Mouse (Mus musculus) ES-CJ7 (cell line): ENCODE results near the gene Slc9a3r1.

Source experiments
- DNase-seq: peaks from one replicate; pipeline ENCODE4 v3.0.0; 2011; ENCODE audit warnings: low read depth, low spot score

Gene Slc9a3r1

GRCm38 (mm10) chr11:115162832-115163480 is at the start of gene Slc9a3r1:
Gene Slc9a3r1, plus strand, starts transcription at chr11:115163341.
- DNase-seq, result peak; percentile 99

- DNase-seq, result no peak
These were observed 43.7 kb upstream of the Slc9a3r1 start for GRCm38 (mm10) chr11:115119409-115119808.

DNA sequence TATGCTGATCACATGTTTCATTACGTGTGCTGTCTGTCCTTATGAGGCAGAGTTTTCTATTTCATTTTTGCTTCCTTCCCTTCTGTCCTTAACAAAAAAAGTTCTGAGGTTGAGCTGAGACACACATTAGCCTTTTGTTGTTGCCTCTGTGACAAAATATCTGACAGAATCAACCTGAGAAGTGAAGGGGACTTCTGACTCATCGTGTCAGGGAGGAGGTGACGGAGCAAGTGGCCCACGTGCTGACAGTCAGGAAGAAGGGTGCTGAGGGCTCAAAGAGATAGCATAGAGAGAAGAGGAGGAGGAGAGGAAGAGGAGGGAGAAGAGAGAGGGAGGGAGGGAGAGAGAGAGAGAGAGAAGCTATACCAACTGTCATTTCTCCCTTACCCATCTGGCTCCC is 34.7 kb upstream of the Slc9a3r1 start:
- no peak for DNase-seq

GRCm38 (mm10) chr11:115129508-115130126 is 33.5 kb upstream of the Slc9a3r1 start:
- DNase-seq, result no peak

DNA sequence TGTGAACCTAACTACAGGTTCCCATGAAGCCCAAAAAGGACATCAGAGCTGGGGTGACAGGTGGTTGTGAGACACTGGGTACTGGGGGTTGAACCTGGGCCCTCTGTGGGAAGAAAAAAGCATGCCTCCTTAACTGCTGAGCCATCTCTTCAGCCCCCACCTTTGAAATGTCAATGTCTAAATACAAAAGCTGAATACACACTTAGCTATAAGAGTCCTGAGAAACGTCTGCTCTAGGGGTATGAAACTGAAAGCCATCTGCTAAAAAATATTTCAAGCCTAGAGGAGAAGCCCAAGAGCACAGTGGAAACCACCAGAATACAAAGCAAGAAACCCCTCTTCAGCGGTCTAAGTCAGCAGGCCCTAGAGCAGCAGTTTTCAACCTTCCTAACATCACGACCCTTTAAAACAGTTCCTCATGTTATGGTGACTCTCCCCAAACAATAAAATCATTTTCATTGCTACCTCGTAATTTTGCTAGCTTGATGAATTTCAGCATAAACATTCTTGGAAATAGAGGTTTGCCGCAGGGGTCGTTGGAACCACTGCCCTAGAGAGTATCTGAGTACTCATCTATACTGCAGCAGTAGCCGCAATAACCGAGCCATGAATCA is 31.3 kb upstream of the Slc9a3r1 start:
- DNase-seq, result no peak

DNA sequence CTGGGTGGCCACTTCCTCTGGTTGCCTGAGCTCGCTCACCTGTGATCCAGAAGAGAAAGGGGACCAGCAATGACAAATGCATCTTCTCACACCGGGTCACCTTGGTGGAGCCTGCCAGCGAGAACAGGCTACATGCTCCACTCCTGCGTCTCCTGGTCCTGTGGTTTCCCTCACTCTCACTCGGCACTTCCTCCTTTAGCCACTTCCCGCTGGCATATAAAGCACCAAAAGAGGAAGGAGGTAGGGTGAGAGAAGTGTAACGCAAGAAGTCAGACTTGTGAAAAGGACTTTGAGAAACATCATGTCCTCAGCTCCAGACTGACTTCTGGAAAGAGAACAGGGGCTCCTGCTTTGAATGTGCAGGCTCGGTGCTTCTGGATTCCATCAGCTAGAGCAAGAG is 29.3 kb upstream of the Slc9a3r1 start, which contains the start of gene Cd300lf:
Gene Cd300lf, minus strand, starts transcription at position 193 of the 400 bp plus-strand sequence.
- no peak for DNase-seq

DNA sequence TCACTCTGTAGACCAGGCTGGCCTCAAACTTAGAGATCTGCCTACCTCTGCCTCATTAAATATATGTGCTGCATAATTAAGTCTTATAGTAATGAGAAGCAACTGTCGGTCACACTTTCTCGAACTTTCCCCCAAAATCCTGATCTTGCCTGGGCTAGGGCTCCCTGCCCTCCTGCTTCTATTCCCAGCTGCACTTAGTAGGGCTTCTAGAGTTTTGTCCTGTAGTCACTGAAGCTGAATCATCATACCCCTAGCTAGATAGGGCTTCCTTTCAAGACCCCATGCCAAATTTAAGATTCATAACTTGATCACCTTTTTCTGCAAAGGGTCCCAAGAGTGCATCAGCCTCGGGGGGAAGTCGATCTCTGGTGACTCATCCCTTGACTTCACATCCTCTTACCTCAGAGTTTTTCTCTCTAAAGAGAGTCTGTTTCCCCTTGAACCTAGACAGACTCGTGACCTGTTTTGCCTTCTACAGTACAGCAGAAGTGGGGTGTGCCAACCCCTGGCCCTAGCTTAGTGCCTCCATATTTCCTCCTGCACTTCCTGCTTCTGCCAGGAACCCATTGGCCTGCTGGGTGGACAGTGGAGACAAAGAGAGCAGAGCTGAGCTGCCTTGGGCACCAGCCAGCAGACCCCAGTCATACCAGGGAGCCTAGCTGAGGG is 24.4 kb upstream of the Slc9a3r1 start:
- no peak for DNase-seq

DNA sequence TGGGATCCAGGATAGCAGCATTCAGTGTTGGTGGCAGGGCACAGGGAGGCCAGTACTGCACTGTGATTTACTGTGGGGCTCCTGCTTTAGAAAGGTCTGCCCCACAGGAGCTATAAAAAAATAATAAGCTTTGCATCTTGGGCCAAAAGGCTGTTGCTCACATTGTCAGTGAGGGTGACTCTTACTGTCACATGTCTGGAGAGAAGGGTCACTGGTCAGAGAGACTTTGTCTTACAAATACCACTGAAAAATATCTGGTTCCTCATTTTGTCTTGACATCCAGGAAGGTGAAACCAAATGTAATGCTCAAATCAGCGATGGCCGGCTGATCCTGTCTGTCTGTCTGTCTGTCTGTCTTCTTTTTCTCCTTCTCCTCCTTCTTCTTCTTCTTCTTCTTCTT is 21.2 kb upstream of the Slc9a3r1 start:
- no peak for DNase-seq

DNA sequence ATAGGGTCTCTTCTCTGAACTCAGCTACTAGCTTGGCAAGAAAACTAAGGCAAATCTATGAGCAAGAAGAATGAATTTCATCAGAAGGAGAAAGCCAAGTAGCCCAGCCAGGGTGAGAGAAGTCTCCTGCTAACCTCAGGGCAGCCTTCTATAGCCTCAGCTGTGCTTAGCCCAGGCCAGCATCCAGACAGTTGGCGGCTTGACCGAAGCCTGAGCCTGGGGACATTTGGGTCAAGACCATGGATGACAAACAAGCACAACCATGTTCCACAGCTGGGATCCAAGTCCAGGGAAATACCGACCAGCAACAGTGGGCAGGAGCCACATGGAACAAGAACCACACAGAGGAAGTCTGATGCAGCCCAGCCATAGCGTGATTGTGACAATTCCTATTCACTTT is 15.3 kb upstream of the Slc9a3r1 start:
- no peak for DNase-seq

GRCm38 (mm10) chr11:115150741-115151254 is 12.3 kb upstream of the Slc9a3r1 start:
- no peak for DNase-seq

- peak; percentile 87 for DNase-seq
These were observed 11.2 kb upstream of the Slc9a3r1 start for GRCm38 (mm10) chr11:115151755-115152429.

DNA sequence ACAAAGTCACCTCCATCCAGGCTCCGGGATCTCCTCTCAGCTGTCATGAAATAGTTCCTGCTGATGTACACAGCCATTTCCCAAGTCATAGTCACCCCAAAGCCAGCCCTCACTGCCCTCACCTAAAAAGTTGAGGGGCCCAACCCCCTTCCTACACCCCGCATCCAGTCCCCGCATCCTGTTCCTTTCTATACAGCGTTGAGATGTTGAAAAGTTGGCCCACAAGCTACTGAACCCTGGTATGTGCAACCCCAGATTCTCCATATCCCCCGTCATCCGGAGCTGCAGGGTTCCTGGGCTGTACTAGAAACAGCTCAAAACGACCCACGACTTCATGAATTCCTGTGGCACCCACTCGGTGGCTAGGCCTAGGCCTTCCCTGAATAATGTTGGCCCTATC is 10.1 kb upstream of the Slc9a3r1 start:
- no peak for DNase-seq

- peak; percentile 92 for DNase-seq
These were observed 9.3 kb upstream of the Slc9a3r1 start for GRCm38 (mm10) chr11:115153699-115154292.

DNA sequence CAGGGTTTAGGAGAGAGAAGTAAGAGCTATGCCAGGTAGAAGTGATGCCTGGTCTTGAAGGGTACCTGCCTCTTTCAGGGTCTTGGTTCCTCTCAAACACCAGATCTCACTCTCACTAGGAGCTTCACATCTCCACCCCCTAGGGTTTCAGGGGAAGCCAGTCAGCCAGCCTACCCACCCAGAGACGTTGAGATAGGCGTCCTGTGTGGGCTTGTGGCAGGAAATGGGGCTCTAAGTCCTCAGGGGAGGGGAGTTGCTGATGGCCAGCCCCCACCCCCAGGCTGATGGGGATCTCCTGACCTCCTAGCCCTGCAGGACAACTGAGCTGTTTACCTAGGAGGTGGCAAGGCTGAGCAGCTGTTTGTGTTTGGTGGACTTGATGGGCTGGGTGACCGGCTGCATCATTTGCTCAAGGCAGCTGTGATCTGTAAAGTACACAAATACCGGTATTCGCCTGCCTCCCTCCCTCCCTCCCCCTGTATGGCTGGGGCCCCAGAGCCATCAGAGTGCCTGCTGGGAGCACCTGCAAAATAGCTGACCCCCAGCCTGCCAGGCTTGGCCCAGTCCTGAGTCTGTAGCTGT is 8.0 kb upstream of the Slc9a3r1 start:
- DNase-seq, result no peak

GRCm38 (mm10) chr11:115157933-115158719 is 5.0 kb upstream of the Slc9a3r1 start:
- DNase-seq, result no peak

GRCm38 (mm10) chr11:115160016-115160797 is 2.9 kb upstream of the Slc9a3r1 start:
- DNase-seq, result peak; percentile 87

DNA sequence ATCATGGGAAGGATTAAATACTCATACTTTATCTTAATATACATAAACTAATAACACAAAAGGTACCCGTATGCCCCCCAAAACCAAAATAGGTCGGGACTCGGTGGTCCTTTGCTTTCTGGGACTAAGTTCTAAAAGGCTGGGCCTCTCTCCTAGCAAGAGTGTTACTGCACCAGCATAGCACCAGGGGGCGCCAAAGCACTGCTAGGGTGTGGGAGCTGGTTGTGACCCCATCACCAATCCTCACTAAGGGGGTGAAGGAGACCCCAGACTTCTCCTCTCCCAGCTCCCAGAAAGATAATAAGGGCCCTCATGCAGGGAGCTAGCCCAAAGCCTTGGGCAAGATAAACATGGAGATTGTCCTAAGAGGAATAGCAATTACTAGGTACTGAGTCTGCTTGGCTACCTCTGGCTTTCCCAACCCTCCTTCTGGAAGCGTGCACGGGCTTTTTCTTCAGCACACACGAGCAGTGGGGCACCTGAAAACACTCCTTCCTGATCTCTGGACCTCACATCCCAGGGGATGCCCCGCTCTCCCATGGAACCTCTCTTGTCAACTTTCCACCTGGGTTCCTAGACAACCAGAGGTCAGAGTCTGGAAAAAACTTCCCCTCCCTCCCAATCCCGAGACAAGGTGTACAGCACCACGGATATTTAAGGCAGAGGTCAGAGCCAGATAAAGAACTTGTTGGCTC is 2.1 kb upstream of the Slc9a3r1 start:
- DNase-seq, result peak; percentile 73

DNA sequence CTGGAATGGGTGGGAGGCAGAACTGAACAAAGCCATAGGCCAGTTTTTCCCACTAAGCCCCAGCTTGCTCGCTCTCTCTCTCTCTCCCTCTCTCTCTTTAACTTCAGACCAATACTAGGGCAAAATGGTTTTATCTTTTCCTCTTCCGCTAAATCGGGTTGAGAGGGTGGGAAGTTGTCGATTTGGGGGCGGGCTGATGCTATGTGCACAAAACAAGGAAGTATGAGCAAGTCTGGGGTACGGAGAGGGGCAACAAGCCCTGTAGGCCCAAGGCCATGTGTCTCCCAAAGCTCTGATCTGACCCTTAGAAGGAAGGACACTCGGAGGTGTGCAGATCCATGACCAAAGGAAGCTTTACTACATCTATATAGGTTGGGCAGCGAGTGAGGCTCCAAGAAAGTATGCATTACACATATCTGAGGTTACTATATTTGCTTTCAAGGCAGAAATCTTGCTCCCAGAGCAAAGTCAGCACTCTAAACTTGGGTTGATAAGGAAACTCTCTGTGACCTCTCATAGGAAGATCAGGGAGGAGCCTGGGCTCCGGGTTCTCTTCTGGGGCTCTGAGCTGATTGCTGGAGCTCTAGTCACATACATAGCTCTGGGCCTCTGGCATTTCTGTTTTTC is 1.4 kb upstream of the Slc9a3r1 start:
- no peak for DNase-seq
